Mouse (Mus musculus): ENCODE data around the gene Col4a3bp.

GRCm38 (mm10) chr13:96532176-96532575 is 10.2 kb upstream of the Col4a3bp start:
- TF ChIP-seq UBTF (IDR thresholded peaks at IDR 0.05; ENCODE audit: low read depth, low read length) (no peak), CTCF (conservative IDR thresholded peaks at IDR 0.05 in 1 of 2, IDR thresholded peaks at IDR 0.05 in 1 of 2; ENCODE audit: low read depth in 2 of 2, low read length in 2 of 2) (no peak), EP300 (IDR thresholded peaks at IDR 0.05; ENCODE audit: low read length) (no peak), POLR2AphosphoS2 (IDR thresholded peaks at IDR 0.05; ENCODE audit: low read depth, low read length) (no peak), TCF12 (IDR thresholded peaks at IDR 0.05; ENCODE audit: low read depth, low read length) (no peak), USF1 (IDR thresholded peaks at IDR 0.05; ENCODE audit: low read depth, low read length) (no peak), GABPA (IDR thresholded peaks at IDR 0.05; ENCODE audit: insufficient replicate concordance, low read depth, low read length) (no peak), POLR2A (IDR thresholded peaks at IDR 0.05; ENCODE audit: low read depth, low read length) (no peak), IRF4 (IDR thresholded peaks at IDR 0.05; ENCODE audit: low read depth, low read length) (no peak), SMC3 (IDR thresholded peaks at IDR 0.05; ENCODE audit: low read depth, low read length) (no peak), MAZ (IDR thresholded peaks at IDR 0.05; ENCODE audit: low read depth, low read length) (no peak)

Data from CH12.LX (cell line).